Mouse (Mus musculus): ENCODE results near the gene Dlgap4.

The Dlgap4 gene

DNA sequence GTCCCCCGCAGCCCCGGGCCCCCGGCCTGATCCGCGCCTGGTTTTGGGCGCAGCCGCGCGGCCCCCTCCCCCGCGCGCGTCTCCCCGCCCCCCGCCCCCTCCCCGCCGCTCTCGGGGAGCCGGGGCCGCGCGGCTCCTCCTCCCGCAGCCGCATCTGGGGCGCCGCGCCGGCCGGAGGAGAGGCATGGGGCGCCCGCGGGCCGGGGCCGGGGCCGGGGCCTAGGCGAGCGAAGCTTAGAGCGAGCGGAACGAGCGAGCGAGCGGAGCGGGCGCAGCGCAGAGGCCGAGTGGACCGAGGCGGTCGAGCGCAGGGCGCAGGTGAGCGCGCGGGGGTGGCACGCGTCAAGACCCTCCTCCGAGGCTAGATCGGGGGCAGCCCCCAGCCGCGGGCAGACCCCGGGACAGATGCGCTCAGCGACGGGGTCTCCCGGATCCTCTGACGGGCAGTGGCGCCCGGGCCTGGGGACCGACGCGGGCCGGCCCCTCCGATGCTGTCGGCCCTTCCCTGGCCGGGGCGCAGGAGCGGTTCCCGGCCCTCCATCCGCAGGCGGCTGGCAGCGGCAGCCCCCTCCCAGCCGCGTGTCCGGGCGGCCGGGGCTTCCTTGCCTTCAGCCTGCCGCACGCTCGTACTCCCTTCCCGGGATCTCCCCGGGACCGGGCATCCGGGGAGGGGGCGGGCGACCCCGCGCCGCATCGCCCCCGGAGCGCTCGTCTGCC, at the start of gene Dlgap4:
TSS of gene Dlgap4 (plus strand) at position 165 of the 717 bp plus-strand sequence.
- Histone ChIP-seq H3K27me3 (ENCODE audit: insufficient read depth, low read length) (peaks cover 71% of the 10 kb centered on the region), H3K36me3 (ENCODE audit: insufficient read depth, low read length) (no peaks in the 10 kb centered on the region), H3K4me3 (replicated peaks; ENCODE audit: low read length) (peak within 1 kb of the TSS; percentile 94), H3K9me3 (ENCODE audit: low read length) (no peaks in the 10 kb centered on the region), H3K4me1 (replicated peaks; ENCODE audit: low read depth, low read length) (peaks cover 54% of the 10 kb centered on the region)
- TF ChIP-seq POU5F1 (IDR thresholded peaks at IDR 0.05; ENCODE audit: borderline replicate concordance, low read length) (no peak), CTCF (conservative IDR thresholded peaks at IDR 0.05; ENCODE audit: low read length) (no peak), NANOG (IDR thresholded peaks at IDR 0.05; ENCODE audit: borderline replicate concordance, low read length) (no peak)

DNA sequence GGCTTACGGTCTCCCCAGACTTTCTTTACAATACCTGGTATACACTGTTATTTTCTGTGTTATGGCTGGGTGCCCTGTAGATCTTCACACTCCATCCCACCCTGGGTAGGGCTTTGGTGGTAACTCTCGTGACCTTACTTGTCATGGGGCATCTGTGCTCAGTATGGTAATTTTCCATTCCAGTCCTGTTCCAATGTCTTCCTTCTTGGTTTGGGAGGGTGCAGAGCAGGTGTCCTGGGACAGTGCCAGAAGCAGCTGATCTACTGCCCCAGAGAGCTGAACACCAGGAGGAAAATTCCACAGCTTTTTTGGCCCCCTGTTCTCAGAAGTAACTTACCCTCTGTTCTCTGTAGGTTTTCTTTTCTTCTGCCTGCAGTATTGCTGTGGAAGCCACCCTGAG, 47.0 kb upstream of the Dlgap4 start:
- no peaks in the 10 kb centered on the region for H3K9me3 ChIP-seq (ENCODE audit: low read length)
- H3K4me1 ChIP-seq (replicated peaks; ENCODE audit: low read depth, low read length), result no peaks in the 10 kb centered on the region
- TF ChIP-seq NANOG (IDR thresholded peaks at IDR 0.05; ENCODE audit: borderline replicate concordance, low read length) (no peak), POU5F1 (IDR thresholded peaks at IDR 0.05; ENCODE audit: borderline replicate concordance, low read length) (no peak), CTCF (conservative IDR thresholded peaks at IDR 0.05; ENCODE audit: low read length) (no peak)
- no peak overlapping the region for H3K4me3 ChIP-seq (replicated peaks; ENCODE audit: low read length)
- no peaks in the 10 kb centered on the region for H3K27me3 ChIP-seq (ENCODE audit: insufficient read depth, low read length)
- peaks cover 57% of the 10 kb centered on the region for H3K36me3 ChIP-seq (ENCODE audit: insufficient read depth, low read length)

DNA sequence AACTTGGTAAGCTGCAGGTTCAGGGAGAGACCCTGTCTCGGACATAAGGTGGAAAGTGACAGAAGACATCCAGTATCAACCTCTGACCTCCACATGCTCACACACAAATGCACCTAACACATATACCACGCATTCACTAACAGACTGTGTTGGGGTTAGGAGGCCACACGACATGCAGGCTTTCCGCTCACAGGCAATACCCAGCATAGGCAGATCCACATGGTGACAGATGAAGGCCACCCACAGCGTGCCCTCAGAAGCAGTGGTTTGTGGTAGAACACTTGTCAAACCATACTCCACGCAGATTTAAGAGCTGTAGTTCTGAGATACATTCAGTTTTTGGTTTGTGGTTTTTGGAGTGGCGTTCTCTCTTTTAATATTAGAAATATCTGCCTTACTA, 44.9 kb upstream of the Dlgap4 start:
- Histone ChIP-seq H3K4me1 (replicated peaks; ENCODE audit: low read depth, low read length) (no peaks in the 10 kb centered on the region), H3K4me3 (replicated peaks; ENCODE audit: low read length) (no peak overlapping the region), H3K36me3 (ENCODE audit: insufficient read depth, low read length) (peaks cover 46% of the 10 kb centered on the region), H3K9me3 (ENCODE audit: low read length) (no peaks in the 10 kb centered on the region), H3K27me3 (ENCODE audit: insufficient read depth, low read length) (no peaks in the 10 kb centered on the region)
- no peak for TF ChIP-seq POU5F1 (IDR thresholded peaks at IDR 0.05; ENCODE audit: borderline replicate concordance, low read length)

DNA sequence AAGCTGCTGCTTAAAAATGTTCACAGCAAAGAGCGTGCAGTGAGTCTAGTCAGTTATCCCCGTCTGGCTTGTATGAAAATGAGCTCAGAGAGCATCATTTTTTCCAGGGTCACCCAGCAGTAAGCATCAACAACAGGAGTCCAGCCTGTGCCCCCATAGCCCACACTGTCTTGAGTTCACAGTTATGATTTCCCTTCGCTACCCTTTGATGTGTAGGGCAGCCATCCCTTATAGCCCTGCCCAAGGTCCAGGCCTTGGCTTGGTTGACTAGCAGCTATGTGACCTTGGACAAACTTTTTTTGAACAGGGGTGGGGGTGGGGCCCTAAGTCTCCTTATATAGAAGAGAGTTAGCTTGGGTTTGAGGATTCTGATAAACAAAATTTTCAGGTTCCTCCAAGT, 44.2 kb upstream of the Dlgap4 start:
- TF ChIP-seq POU5F1 (IDR thresholded peaks at IDR 0.05; ENCODE audit: borderline replicate concordance, low read length), result no peak
- TF ChIP-seq NANOG (IDR thresholded peaks at IDR 0.05; ENCODE audit: borderline replicate concordance, low read length), result no peak
- no peak for TF ChIP-seq CTCF (conservative IDR thresholded peaks at IDR 0.05; ENCODE audit: low read length)
- Histone ChIP-seq H3K4me1 (replicated peaks; ENCODE audit: low read depth, low read length) (no peaks in the 10 kb centered on the region), H3K4me3 (replicated peaks; ENCODE audit: low read length) (no peak overlapping the region), H3K36me3 (ENCODE audit: insufficient read depth, low read length) (peaks cover 41% of the 10 kb centered on the region), H3K27me3 (ENCODE audit: insufficient read depth, low read length) (no peaks in the 10 kb centered on the region), H3K9me3 (ENCODE audit: low read length) (no peaks in the 10 kb centered on the region)

DNA sequence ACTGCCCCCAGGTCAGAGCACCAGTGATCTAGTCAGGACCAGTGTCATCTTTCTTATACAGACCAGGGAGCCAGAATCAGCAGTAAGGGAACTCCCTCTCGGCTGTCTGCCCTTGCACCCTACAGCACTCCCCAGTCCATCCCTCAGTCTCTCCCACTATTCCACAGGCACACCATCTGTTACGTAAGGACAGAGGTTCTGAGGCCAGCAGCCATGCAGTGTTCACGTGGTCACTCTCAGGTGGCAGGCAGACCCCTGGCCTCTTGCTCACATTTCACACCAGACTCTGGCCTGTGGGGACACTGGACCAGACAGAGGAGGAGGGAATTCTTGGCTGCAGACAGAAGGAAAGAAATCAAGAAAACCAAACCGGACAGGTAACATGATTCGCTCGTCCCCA, 42.0 kb upstream of the Dlgap4 start:
- Histone ChIP-seq H3K9me3 (ENCODE audit: low read length) (no peaks in the 10 kb centered on the region), H3K4me1 (replicated peaks; ENCODE audit: low read depth, low read length) (no peaks in the 10 kb centered on the region), H3K36me3 (ENCODE audit: insufficient read depth, low read length) (peaks cover 27% of the 10 kb centered on the region), H3K4me3 (replicated peaks; ENCODE audit: low read length) (no peak overlapping the region), H3K27me3 (ENCODE audit: insufficient read depth, low read length) (no peaks in the 10 kb centered on the region)
- TF ChIP-seq CTCF (conservative IDR thresholded peaks at IDR 0.05; ENCODE audit: low read length) (no peak), NANOG (IDR thresholded peaks at IDR 0.05; ENCODE audit: borderline replicate concordance, low read length) (no peak), POU5F1 (IDR thresholded peaks at IDR 0.05; ENCODE audit: borderline replicate concordance, low read length) (no peak)

DNA sequence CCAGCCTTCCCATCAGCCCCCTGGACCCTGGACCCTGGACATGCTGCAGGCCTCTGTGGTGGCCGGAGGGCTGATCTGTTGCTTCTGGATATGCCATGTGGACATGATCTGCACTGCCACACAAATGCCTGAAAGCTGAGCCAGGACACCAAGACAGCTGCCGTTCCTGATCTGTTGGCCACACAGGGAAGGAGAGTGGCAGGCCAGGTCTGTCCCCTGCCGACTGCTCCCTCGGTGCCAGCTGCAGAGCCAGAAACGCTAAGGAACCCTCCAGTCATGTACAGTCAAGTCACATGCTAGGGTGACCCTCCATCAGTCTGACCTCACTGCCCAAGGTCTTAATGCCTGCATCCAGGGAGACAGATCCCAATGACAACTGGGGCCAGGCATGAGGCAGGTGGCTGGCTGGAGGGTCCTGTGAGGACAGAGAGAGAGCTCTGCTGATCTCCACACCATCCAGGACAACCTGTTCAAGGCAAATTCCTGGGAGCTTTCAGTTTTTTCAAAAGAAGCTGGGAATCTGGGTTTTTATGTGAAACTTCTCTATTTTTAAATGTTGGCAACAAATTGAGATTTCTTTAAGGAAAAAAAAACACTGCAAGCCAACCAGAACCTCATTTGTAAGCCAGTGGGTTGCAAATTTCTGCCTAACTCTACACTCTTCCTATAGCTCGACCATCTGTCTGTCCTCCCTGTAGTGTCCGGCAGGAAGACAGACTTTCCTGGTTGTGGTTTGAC, 36.5 kb upstream of the Dlgap4 start:
- Histone ChIP-seq H3K27me3 (ENCODE audit: insufficient read depth, low read length) (peaks cover 15% of the 10 kb centered on the region), H3K4me3 (replicated peaks; ENCODE audit: low read length) (no peak overlapping the region), H3K4me1 (replicated peaks; ENCODE audit: low read depth, low read length) (0 out of 2 replicates have a peak, but pooled peaks cover 5% of the 10 kb centered on the region), H3K9me3 (ENCODE audit: low read length) (no peaks in the 10 kb centered on the region), H3K36me3 (ENCODE audit: insufficient read depth, low read length) (no peaks in the 10 kb centered on the region)
- TF ChIP-seq CTCF (conservative IDR thresholded peaks at IDR 0.05; ENCODE audit: low read length) (no peak), POU5F1 (IDR thresholded peaks at IDR 0.05; ENCODE audit: borderline replicate concordance, low read length) (no peak)

DNA sequence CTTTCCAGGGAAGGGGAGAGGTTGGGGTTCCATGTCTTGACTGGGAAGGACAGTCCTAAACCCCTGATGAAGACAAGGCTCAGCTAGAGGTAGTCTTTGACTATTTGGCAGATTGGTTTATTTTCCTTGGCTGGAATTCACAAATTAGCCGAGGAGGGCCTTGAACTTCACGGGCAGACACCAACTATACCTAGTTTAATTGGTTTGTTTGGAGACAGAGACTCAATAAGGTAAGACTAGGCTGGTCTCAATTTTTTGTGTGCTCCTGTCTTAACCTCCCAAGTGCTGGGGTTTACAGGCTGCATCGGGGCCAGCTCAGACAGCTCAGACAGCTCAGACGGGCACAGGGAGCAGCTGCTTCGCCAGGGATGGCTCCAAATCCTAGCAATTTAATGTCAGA, 33.0 kb upstream of the Dlgap4 start:
- H3K4me1 ChIP-seq (replicated peaks; ENCODE audit: low read depth, low read length), result peaks cover 16% of the 10 kb centered on the region
- no peaks in the 10 kb centered on the region for H3K36me3 ChIP-seq (ENCODE audit: insufficient read depth, low read length)
- TF ChIP-seq CTCF (conservative IDR thresholded peaks at IDR 0.05; ENCODE audit: low read length) (no peak), NANOG (IDR thresholded peaks at IDR 0.05; ENCODE audit: borderline replicate concordance, low read length) (no peak), POU5F1 (IDR thresholded peaks at IDR 0.05; ENCODE audit: borderline replicate concordance, low read length) (no peak)
- peaks cover 20% of the 10 kb centered on the region for H3K27me3 ChIP-seq (ENCODE audit: insufficient read depth, low read length)
- no peak overlapping the region for H3K4me3 ChIP-seq (replicated peaks; ENCODE audit: low read length)
- no peaks in the 10 kb centered on the region for H3K9me3 ChIP-seq (ENCODE audit: low read length)

DNA sequence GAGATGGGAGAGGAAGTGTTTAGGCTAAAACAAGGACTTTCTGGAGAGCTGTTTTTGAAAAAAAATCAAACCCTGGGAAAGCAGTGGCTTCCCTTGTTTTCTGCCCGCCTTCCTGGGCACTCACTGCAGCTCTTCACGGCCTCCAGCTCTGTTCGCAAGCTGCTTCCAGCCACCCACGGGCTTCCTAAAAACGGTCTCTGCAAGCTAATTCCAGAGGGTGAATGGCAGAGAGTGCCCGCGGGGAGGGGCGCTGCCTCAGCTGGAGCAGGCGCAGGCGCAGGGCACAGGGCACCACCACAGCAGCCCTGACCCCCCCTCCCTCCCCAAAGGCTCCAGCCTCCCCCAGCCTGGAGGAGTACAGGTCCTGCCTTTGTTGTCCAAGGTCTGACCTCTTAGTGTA, 32.3 kb upstream of the Dlgap4 start:
- H3K4me1 ChIP-seq (replicated peaks; ENCODE audit: low read depth, low read length), result peaks cover 20% of the 10 kb centered on the region
- no peak for TF ChIP-seq NANOG (IDR thresholded peaks at IDR 0.05; ENCODE audit: borderline replicate concordance, low read length)
- H3K4me3 ChIP-seq (replicated peaks; ENCODE audit: low read length), result no peak overlapping the region
- no peaks in the 10 kb centered on the region for H3K36me3 ChIP-seq (ENCODE audit: insufficient read depth, low read length)
- H3K27me3 ChIP-seq (ENCODE audit: insufficient read depth, low read length), result peaks cover 20% of the 10 kb centered on the region
- H3K9me3 ChIP-seq (ENCODE audit: low read length), result no peaks in the 10 kb centered on the region

DNA sequence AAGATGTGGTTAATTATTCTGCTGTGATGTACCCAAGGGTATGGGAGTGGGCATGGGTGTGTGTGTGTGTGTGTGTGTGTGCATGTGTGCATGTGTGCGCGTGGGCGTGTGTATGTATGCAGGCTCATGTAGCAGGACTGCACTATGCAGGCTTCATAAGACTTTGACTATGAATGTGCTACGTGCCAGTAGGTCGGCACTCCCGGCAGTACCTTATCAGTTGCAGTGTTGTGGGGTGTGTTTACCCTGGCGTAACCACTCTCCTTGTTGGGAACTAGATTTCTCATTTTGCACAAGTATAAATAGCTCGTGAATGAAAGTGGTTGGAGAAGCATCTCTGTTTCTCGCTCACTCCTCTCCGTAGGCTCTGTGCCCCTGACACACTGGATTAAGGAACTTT, 30.6 kb upstream of the Dlgap4 start:
- H3K4me1 ChIP-seq (replicated peaks; ENCODE audit: low read depth, low read length), result peaks cover 24% of the 10 kb centered on the region
- TF ChIP-seq POU5F1 (IDR thresholded peaks at IDR 0.05; ENCODE audit: borderline replicate concordance, low read length) (no peak), NANOG (IDR thresholded peaks at IDR 0.05; ENCODE audit: borderline replicate concordance, low read length) (no peak), CTCF (conservative IDR thresholded peaks at IDR 0.05; ENCODE audit: low read length) (no peak)
- peaks cover 20% of the 10 kb centered on the region for H3K27me3 ChIP-seq (ENCODE audit: insufficient read depth, low read length)
- no peaks in the 10 kb centered on the region for H3K9me3 ChIP-seq (ENCODE audit: low read length)
- no peak overlapping the region for H3K4me3 ChIP-seq (replicated peaks; ENCODE audit: low read length)
- H3K36me3 ChIP-seq (ENCODE audit: insufficient read depth, low read length), result no peaks in the 10 kb centered on the region
